Mouse (Mus musculus) frontal cortex, adult 2 months (tissue): ENCODE data around the gene Baz2a. TPM values are rescaled to one million over a fixed set of nuclear protein-coding genes. Genes with fewer than 3 reads are reported as not detected.
"Not testable (repeated sequence)": the region's sequence is repeated elsewhere in the genome, so short reads cannot be mapped to it uniquely, and the experiment has no call there.

Experiments
- DNase-seq, 2 experiments: peaks; one replicate each; pipeline ENCODE4 v3.0.0; 2022; ENCODE audit warnings: low spot score in 1 of 2; ENCODE audit errors: extremely low spot score in 1 of 2
- polyA plus RNA-seq: library from polyadenylated mRNA; depleted of rRNA; stranded (reverse); fragments of >200 nt; gene quantifications from 2 replicates; pipeline ENCODE4 v1.2.3, GENCODE M21; 2012

Gene Baz2a
- polyA plus RNA-seq, 1 experiment, result 36.0 TPM

DNA sequence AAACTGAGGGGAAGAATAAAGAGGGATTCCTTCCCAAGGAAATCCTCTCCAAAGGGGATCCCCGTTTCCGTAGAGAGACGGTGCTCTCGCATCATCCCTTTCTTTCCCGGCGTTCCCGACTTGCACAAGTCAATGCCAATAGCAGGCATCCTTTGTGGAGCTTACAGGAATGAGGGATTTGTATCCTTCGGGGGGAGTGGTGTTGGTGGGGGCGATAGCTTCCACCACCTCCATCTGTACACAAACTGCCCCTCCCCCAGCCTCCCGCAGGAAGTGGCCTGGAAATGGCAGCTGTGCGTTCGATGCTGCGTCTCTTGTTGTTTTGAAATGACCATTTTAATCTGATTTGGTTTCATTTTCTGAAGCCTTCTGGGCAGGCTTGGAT is 6.2 kb downstream of the Baz2a start:
- DNase-seq, result peak in 1 of 2 experiments; percentile 65

DNA sequence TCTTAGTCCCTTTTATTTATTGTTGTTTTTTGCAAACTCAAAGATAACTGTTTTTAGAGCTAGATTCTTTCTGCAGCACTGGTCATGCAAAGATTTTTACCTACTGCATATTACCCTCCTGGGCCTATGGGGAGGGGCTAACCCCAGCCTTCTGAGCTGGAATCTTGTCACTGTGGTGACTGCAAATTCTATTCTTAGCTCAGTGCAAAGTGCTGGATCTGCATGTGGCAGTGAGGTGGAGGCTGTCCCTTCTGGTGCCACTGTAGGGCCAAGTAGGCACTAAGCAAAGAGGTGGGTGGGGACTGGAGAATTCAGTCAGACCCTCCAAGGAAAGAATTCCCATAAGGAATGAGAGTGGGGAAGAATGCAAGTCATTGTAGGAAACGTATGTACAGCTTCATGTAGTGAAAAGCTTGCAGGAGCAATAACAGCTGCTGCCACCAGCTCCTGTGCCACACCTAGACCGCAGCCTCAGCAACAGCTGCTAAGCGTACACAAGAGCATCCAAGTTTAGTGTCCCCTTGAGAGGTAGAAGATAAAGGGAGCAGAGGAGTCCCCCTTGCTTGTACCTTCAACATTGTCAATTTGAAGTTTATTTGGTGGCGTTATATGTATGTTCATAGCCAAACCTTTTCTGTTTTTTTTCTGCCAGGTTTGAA is 18.9 kb downstream of the Baz2a start:
- DNase-seq, result peak in 1 of 2 experiments; percentile 26

DNA sequence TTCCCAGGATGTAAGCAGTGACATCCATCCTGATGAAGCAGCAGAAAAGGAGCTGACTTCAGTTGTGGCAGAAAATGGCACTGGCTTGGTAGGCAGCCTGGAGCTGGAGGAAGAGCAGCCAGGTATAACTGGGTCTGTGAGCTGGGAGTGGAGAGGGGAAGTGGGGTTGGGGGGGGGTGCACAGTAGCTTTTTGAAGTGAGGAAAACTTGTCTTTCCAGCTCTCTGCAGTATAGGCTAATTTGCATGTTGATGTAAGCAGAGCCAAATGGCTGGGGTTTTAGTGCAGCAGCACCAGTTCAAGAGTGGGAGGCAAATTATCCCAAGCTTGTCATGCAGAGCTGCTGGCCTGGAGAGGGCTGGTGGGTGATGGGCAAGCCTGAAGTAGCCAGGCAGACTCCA is 19.9 kb downstream of the Baz2a start:
- no peak for DNase-seq

DNA sequence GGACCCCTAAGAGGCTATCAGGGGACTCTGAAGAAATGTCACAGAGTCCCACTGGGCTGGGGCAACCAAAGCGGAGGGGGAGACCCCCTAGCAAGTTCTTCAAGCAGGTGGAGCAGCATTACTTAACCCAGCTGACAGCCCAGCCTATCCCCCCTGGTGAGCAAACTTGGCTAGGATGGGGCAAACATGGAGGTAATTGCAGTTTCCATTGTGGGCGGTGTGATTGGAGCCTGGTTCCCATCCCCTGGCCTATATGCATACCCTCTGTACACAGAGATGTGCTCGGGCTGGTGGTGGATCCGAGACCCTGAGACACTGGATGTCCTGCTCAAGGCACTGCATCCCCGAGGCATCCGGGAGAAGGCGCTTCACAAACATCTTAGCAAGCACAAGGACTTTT is 32.5 kb downstream of the Baz2a start:
- no peak for DNase-seq

DNA sequence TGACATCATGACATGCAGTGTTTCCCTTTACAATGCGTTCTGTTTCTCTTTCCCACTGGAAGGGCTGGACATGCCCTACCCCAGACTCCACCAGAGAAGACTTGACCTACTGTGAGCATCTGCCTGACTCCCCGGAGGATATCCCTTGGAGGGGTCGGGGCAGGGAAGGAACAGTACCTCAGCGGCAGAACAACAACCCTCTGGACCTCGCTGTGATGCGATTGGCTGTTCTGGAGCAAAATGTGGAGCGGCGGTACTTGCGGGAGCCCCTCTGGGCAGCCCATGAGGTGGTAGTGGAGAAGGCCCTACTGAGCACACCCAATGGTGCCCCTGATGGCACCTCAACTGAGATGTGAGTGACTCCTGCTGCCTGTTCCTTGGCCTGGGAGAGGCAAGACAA is 33.5 kb downstream of the Baz2a start:
- no peak for DNase-seq

DNA sequence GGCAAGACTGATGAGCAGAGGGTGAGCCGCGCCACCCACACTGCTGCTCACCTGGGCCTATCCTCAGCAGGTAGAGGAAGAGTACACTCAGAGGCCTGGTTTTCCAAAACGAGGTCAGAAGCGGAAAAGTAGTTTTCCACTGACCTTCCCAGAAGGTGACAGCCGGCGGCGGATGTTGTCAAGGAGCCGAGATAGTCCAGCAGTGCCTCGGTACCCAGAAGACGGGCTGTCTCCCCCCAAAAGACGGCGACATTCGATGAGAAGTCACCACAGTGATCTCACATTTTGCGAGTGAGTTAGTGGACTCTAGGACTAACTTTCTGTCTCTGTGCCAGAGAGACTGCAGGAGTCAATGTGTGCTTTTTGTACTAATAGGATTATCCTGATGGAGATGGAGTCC is 34.6 kb downstream of the Baz2a start:
- DNase-seq, result no peak

DNA sequence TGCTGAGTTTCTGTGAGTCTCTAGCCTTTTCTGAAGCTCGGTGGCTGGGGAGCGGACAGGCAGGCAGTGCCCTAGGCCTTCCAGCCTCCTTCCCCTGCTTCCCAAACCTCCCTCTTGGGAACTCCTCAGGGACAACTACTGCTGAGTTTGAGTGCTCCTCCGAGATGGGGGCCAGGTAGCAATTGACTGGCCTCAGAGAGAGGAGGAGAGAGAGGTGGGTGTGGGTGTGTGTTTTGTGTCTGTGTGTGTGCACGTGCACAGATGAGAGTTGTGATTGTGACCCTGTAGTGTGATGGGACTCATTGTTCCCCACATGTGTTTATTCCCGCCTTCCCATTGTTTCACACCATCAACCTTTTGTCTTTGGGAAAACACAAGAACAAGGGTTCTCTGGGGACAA is 36.1 kb downstream of the Baz2a start:
- no peak for DNase-seq

DNA sequence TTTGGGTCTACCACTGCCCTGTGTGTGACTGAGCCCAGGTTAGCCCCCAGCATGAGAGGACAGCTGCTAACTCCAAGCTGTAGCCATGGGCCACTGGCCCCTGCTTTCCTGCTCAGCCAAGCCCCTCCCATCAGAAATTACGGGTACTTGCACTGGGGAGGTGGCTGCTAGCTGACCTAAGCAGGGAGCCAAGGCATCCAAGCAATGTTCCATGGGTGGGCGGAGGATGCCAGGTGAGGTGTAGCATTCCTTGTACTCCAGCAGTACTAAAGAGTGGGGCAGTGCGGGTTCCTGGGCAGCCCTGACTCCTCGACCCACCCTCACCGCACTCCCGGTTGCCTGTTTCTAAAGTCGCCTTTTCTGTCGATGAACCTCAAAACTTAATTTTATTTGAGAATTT is 36.8 kb downstream of the Baz2a start:
- DNase-seq, result no peak

DNA sequence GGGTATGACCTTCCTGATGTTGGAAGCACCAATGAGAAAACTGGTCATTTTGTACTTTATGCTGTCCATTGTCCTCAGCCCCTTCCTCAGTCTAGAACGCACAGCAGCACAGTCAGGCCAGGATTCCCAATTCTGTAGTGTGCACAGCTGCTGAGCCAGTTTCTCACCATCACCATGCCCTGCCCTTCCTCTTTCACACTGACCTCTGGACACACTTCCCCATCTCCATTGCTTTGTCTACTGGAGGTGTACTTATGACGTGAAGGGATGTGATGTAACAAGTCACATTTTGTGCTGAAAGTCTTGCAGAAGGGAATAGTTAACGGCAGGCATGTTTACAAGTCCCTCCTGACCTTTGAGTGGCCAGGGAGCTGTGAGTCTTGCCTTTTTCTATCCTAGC is 39.9 kb downstream of the Baz2a start:
- no peak for DNase-seq

DNA sequence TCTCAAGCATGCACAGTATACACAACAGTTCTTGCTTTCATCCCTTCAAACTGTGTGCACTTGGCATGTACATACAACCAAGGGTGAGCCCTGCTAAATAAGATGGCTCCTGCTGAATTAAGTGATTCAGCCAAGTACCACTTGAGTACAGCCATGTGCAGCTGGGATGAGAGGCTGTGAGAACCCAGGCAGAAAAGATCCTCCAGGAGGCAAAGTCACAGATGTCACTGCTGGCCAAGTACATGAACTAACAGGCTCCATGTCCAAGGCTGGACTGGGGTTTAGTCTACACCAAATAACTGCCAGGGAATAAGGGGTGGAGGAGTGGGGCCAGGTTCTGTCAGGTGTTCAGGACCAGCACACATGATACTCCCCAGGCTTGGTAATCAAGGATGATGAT is 40.4 kb downstream of the Baz2a start:
- DNase-seq, result no peak

DNA sequence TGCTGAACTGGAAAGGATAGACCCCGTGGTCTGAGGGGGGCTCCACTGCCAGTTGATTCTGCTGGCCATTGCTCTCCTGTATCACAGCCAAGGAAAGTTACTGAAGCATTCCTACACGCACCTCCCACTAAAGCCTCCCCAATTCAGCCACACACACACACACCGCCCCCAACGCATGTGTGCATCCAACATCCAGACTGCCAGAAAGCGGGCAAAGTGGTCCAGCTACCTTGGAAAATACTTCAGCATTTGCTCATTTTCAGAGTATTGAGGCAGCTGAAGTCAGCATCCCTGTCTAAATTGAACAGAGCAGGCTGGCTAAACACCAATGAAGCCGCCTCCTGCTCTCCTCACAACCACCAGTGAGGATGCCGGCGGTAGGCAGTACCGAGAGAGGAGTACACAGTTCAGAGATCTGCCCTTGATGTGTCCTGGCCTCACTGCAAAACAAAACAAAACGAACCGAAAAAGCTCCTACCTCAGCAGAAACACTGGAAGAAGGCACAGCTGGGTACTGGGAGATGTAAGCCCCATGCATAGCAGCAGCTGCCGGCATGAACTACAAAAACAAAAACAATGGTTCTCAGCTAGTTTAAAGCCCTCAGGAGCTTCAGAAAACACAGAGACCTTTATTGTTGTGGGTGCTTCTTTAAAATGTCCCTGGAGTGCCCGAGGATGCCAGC is 42.4 kb downstream of the Baz2a start:
- DNase-seq, result peak; percentile 57 to 79

DNA sequence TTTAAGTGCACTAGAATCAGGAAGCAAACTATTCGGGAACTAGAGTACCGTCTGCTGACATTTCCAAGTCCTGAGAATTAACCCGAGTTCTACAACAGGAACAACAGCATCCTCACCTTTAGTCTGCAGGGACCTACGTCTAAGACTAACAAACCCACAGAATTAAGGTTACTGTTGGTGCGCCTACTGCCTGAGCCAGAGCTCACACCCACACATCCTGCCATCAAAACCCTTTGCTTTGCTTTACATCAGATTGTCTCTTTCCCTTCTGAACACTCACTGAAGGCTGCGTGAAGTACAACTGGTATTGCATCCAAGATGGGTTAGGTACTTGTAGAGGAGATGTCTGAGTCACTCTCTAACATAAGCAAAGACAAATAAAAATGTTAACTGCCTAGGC is 44.0 kb downstream of the Baz2a start:
- DNase-seq, result peak in 1 of 2 experiments; percentile 43

DNA sequence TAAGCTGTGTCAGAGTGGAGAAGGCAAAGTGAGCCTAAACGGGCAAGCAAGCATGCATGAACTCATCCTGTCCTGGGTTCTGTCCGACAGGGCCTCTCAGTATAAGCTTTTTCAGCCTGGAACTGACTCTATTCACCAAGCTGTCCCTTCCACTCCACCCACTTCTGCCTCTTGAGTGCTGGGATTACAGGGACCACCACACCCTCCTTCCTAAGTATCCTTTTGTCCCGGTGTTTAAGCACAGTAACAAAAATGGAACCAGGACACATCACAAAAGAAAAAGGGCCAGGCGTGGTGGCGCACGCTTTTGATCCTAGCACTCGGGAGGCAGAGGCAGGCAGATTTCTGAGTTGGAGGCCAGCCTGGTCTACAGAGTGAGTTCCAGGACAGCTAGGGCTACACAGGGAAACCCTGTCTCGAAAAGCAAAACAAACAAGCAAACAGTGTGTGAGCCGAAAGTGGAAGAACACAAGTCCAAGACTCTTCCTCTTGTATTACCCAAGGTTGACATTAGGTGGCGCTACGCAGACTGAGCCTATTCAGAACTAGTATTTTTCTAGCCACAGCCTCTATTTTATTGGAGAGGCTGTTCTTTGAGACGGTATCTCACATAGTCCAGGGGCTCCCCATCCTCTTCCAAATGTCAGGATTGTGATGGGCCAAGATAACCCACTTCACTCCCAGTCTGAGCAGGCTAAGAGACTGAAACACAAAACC is 49.0 kb downstream of the Baz2a start:
- DNase-seq, result peak in 1 of 2 experiments; percentile 75

DNA sequence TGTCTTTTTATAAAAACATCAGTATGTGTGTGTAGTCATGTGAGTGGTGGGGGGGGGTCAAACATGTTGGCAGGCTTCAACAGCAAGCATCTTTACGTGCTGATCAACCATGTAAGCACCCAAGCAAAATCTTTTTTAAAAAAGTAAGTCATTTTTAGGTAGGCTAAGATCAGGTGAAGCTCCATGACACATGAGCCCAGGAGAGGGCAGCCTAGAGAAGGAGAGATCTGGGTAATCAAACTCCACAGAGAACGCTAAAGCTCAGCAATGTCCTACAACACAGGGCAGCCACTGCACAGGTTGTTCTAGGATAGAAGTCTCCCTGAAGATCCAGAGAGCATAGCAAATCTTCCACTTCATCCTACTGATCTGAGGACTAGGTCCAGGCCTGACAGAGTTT is 50.8 kb downstream of the Baz2a start:
- DNase-seq, result no peak

DNA sequence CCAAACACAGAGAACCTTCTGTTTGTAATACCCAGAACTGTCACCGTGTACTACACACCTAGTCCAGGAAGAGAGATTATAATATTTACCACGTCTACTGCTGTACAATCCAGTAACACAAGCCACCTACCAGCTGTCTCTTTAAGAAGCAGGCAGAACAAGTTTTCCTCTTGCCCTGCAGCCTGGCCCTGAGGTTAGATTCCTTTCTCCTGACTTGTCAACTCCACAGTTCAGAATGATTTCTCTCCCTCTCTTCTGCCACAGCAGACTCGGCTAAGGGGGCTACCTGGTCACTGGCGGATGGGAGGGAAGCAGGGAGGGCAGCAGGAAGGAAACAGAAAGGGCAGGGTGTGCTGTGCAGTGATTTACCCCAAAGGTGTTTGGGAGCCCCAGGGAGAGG is 52.3 kb downstream of the Baz2a start:
- DNase-seq, result no peak

DNA sequence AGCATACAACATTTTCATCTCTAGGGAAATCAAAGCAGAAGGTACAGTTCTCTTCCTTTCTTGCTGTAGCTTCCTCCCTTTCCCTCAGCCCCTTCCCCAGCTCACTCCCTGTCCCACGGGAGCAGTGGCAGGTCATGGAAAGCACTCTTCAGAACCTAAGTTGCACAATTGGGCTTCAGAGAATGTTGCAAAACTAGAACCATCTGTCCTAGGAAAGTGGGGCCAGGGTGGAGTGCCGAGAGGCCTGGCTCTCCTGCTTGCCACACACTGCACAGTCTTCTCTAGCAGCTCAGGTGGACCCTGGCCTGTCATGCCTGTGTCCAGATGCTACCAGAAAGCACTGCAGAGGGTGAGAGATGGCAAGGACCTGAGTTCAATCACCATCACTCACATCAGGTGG is 53.6 kb downstream of the Baz2a start:
- DNase-seq, result no peak

DNA sequence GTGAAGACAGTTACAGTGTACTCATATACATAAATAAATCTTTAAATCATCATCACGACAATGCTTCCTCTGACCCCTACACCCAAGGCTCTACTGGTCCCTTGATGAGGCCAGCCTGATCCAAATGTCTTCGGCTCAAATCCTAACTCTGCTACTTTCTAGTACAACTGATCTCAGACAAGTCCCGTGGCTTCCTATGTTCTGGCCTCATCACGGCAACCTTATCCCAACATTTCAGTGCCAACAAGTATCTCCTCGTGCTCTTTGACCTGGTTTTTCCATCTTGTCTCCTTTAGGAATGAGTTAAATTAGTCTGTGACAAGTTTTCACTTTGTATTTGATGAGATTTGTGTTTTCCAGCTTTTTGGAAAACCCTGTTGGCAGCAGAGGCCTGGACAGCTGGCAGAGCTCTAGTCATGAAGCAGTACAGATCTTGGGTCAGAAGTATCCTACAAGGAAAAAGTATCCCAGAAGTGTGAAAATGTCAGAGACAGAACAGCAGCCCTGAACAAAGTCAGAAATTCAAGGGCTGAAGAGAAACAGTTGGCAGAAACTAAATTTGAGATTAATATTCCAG is 57.5 kb downstream of the Baz2a start:
- no peak for DNase-seq

DNA sequence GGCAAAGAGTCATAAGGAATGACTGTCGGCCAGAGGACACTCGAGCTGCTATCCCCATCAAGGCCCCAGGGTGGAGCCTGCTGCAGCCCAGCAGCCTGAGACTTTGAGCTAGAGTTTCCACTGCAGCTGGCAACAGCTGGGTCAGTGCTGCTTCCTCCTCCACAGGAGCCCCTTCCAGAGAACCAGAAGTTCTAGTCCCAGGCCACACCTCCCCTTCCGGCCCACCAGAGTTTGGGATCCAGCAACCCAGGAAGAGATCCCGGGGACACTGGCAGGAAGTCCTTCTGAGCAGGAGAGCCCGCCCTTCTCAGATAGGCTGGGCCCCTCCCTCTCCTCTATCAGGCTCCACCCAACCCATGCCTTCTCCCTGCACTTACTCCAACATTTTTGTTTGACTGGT is 58.2 kb downstream of the Baz2a start:
- DNase-seq, result no peak

DNA sequence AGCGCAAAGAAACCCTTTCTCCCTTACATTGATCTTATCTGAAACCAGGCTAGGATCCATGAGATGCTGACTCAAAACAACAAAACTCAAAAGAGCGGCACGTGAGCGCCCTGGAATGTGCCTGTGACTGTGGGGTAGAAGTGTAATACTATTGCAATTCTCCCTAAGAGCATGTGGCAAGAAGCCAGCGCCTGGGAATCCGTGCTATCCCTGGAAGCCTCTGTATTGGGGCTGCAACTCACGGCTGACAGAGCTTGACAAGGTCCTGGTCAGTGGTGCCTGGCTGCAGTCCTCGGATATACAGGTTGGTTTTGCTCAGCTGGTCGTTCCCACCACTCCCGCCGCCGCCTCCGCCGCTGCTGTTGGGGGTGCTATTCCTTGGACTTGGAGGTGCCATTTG is 59.6 kb downstream of the Baz2a start:
- DNase-seq, result no peak

DNA sequence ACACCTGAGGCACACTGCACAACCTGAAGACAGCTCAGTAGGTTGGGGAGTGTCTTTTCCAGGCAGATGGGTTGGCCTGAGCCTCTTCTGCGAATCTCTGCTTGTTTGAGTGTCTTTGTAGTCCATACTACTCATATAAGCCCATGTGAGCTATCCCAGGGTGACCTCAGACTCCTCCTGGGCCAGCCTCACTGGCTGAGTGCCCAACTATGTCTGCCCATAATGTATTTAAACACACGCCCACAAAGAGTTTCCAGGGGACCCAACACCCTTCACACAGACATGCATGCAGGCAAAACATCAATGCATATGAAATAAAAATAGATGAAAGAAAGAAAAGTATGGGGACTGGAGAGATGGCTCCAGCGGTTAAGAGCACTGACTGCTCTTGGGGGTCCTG is 62.6 kb downstream of the Baz2a start:
- no peak for DNase-seq

DNA sequence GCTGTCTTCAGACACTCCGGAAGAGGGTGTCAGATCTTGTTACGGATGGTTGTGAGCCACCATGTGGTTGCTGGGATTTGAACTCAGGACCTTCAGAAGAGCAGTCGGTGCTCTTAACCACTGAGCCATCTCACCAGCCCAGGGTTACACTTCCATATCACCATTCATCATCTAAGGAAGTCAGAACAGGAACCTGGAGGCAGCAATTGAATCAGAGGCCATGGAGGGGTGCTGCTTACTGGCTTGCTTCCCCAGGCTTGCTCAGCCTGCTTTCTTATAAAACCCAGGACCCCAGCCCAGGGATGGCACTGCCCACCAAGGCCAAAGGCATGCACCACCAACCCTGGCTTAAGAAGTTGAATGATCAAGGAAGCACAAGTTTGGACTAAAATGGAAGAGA is 74.3 kb downstream of the Baz2a start:
- DNase-seq, result not testable (repeated sequence)

DNA sequence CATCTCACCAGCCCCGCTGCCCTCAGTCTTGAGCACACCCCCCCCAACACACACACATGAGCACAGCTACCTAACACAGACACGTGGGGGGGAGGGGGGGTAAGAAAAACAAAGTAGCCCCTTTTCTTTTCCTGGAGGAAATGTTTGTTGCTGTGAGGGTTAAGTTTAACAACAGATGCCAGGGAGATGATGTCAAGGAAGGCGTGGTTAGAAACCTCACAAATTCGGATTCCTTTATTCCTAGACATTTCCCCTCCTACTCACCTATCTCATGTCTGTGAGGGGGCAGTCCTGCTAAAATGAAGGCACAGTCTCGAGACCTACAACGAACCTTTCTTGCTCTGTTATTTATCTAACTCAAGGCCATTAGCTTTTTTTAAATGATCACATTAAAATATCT is 75.7 kb downstream of the Baz2a start:
- DNase-seq, result no peak
